16 mouse cellular contexts compared by ENCODE assay signal in genomic region chr2:43469161-43469560, GRCm38 (mm10).
"Had no signal": no experiment of that assay in that cellular context is flagged by ENCODE, and none has a peak within 500 bp of the region (broad histone marks: within the 10 kb centered on the region; RNA-seq: fewer than 3 reads in every experiment).

No protein-coding gene starts in this region.

- DNase-seq: retina, postnatal 1 day; right cerebral cortex, adult 18-20 months; right cerebral cortex, postnatal 14 days; right cerebral cortex, postnatal 25 days; right cerebral cortex, postnatal 4 days; spleen, adult 18-20 months; thymus, adult 18-20 months; thymus, adult 2 months; thymus, postnatal 14 days; thymus, postnatal 25 days; thymus, postnatal 36 days; thymus, postnatal 4 days had no signal

- H3K4me1 ChIP-seq: neural tube, embryonic 13.5 days; neural tube, embryonic 15.5 days; stomach, embryonic 15.5 days had no signal

- H3K27ac ChIP-seq: neural tube, embryonic 13.5 days; neural tube, embryonic 15.5 days; stomach, embryonic 15.5 days; stomach, postnatal 0 days had no signal

- H3K36me3 ChIP-seq: neural tube, embryonic 13.5 days; neural tube, embryonic 15.5 days; stomach, embryonic 15.5 days had no signal

- H3K4me3 ChIP-seq: neural tube, embryonic 13.5 days; neural tube, embryonic 15.5 days; stomach, embryonic 15.5 days had no signal

- H3K9ac ChIP-seq: neural tube, embryonic 13.5 days; neural tube, embryonic 15.5 days; stomach, embryonic 15.5 days had no signal

- H3K27me3 ChIP-seq: neural tube, embryonic 13.5 days; neural tube, embryonic 15.5 days; stomach, embryonic 15.5 days had no signal
